Mouse (Mus musculus) midbrain, postnatal 0 days (tissue): ENCODE measurements around the gene Rasal1. TPM values are rescaled to one million over a fixed set of nuclear protein-coding genes. Genes with fewer than 3 reads are reported as not detected.

Source experiments
- ATAC-seq: fragments of 200-750 bp; cut with Nextera tagmentation; 2 replicates; pipeline ENCODE4 v1.8.0; 2017; ENCODE audit warnings: moderate number of reproducible peaks, mild to moderate bottlenecking, moderate TSS enrichment, moderate library complexity; ENCODE audit not compliant: low FRiP score
- DNase-seq: peaks from one replicate; pipeline ENCODE4 v3.0.0-alpha.2; 2015; ENCODE audit warnings: low spot score
- H3K27ac ChIP-seq: fragments of 300-500 bp; sonication (generic); 2 replicates; pipeline ENCODE4 v1.5.1; 2014; ENCODE audit warnings: low read depth, mild to moderate bottlenecking, low read length, mixed read lengths
- H3K27me3 ChIP-seq: fragments of 300-500 bp; sonication (generic); 2 replicates; pipeline ENCODE4 v1.6.1; 2014; ENCODE audit warnings: low read length, control low read depth, mixed read lengths; ENCODE audit not compliant: insufficient read depth
- H3K36me3 ChIP-seq: fragments of 300-500 bp; sonication (generic); 2 replicates; pipeline ENCODE4 v1.6.1; 2014; ENCODE audit warnings: low read length, control low read depth, mixed read lengths; ENCODE audit not compliant: insufficient read depth
- H3K4me1 ChIP-seq: fragments of 300-500 bp; sonication (generic); 2 replicates; pipeline ENCODE4 v1.6.1; 2014; ENCODE audit warnings: mild to moderate bottlenecking, control low read depth, antibody characterized with exemption, low read length, mixed read lengths; ENCODE audit not compliant: insufficient read depth
- H3K4me2 ChIP-seq: fragments of 300-500 bp; sonication (generic); 2 replicates; pipeline ENCODE4 v1.6.1; 2014; ENCODE audit warnings: low read depth, mild to moderate bottlenecking, low read length, mixed read lengths; ENCODE audit not compliant: poor library complexity, severe bottlenecking
- H3K4me3 ChIP-seq: fragments of 300-500 bp; sonication (generic); 2 replicates; pipeline ENCODE4 v1.5.1; 2014; ENCODE audit warnings: low read depth, mild to moderate bottlenecking, low read length, moderate library complexity
- H3K9ac ChIP-seq: fragments of 300-500 bp; sonication (generic); replicated peaks from 2 replicates; pipeline ENCODE4 v1.6.1; 2014; ENCODE audit warnings: mild to moderate bottlenecking, low read length, moderate library complexity, mixed read lengths; ENCODE audit not compliant: poor library complexity, severe bottlenecking
- H3K9me3 ChIP-seq: fragments of 300-500 bp; sonication (generic); 2 replicates; pipeline ENCODE4 v1.6.1; 2016; ENCODE audit warnings: low read length, control low read depth
- CTCF ChIP-seq: IDR thresholded peaks from 2 replicates; pipeline ENCODE4 v1.5.1; 2016; ENCODE audit warnings: antibody characterized with exemption, mild to moderate bottlenecking
- whole genome bisulfite sequencing: fragments of 180-500 bp; shearing (Covaris S2); extraction: QIAGEN DNeasy Blood & Tissue Kit; methylation state at CpG from one replicate; pipeline ENCODE4 v1.1.7; 2014; 5-methylcytosine and 5-hydroxymethylcytosine counted together
- polyA plus RNA-seq: library from polyadenylated mRNA; unstranded; fragments of >200 nt; fragmentation: Nextera tagmentation; extraction: Ambion mirVana; gene quantifications from 2 replicates; pipeline ENCODE4 v1.2.1, GENCODE M21; 2015
- total RNA-seq: library from RNA; depleted of rRNA; stranded (reverse); fragments of >200 nt; gene quantifications from 2 replicates; pipeline ENCODE4 v1.2.3, GENCODE M21; 2014

The Rasal1 gene
- total and polyA plus RNA-seq, 2 experiments from 2014 or later = 9.9 to 24.7 TPM

DNA sequence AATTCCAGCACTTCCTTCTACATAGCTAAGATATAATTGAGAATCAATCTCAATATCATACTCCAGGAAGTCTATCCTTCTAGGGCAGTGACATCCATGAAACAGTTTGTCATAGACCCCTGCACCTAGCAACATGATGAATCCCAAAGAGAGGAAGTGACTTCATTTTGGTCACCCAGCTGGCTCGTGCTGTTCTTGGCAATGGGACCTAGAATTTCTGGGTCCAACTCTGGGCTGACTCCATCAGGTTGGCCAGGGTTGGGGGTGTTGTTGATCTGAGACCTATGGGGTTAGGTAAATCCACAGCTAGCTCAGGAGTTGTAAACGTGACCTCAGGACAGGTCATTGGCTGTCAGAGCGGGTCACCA, 38.9 kb downstream of the Rasal1 start:
- 86% methylated on average over 3 of the region's 3 CpGs for WGBS
- H3K9ac ChIP-seq = no peak overlapping the region
- H3K9me3 ChIP-seq = no peaks in the 10 kb centered on the region
- no peak for ATAC-seq
- no peak overlapping the region for H3K4me3 ChIP-seq
- H3K27ac ChIP-seq = no peak overlapping the region
- TF ChIP-seq CTCF = no peak
- H3K4me1 ChIP-seq = no peaks in the 10 kb centered on the region
- H3K4me2 ChIP-seq = no peak overlapping the region
- H3K27me3 ChIP-seq = no peaks in the 10 kb centered on the region
- DNase-seq = no peak
- peaks cover 63% of the 10 kb centered on the region for H3K36me3 ChIP-seq

DNA sequence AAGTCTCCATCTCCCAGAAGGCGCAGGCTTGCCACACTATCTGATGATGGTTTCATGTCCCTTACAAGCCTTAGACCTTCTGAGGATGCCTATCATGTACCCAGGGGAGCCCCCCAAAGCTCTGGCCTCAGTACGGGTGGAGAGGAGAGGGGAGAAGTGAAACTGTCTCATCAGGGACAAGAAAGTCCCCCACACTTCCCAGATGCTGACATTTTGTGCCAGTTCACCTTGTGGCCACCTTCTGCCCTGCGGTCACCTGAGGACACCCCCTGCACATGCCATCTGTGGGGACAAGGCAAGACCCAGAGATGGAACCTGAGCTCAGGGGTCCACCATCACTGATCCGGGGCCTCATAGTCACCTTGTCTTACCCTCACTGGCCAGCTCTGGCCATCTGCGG, 39.3 kb downstream of the Rasal1 start:
- H3K9me3 ChIP-seq = no peaks in the 10 kb centered on the region
- H3K9ac ChIP-seq = no peak overlapping the region
- H3K36me3 ChIP-seq = peaks cover 63% of the 10 kb centered on the region
- H3K4me3 ChIP-seq = no peak overlapping the region
- H3K4me1 ChIP-seq = no peaks in the 10 kb centered on the region
- TF ChIP-seq CTCF = no peak
- H3K4me2 ChIP-seq = no peak overlapping the region
- ATAC-seq (no peak), DNase-seq (no peak)
- no peaks in the 10 kb centered on the region for H3K27me3 ChIP-seq
- H3K27ac ChIP-seq = no peak overlapping the region
- WGBS = 92% methylated on average over 5 of the region's 5 CpGs

DNA sequence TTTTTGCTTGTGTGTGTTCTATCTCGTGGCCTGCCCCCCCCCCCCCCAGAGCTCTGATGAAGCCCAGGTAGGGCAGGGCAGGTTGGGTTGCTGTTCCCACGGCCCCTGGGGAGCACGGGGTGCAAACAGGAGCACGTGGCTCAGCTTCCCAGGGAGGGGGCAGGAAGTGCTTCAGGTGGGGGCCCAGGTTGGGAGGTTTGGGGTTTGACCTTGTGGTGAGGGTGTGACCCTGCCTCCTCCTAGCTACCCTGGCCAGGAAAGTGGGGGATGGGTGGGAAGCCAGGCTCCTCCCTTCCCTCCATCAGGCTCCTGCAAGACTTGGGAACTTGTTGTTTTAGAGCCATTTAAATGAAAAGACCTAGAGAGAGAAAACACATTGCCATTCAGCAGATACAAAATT, 39.8 kb downstream of the Rasal1 start:
- WGBS = 38% methylated on average over 3 of the region's 4 CpGs
- ATAC-seq (no peak), DNase-seq (no peak)
- H3K4me2 ChIP-seq = no peak overlapping the region
- H3K36me3 ChIP-seq = peaks cover 58% of the 10 kb centered on the region
- H3K4me1 ChIP-seq = no peaks in the 10 kb centered on the region
- H3K27me3 ChIP-seq = no peaks in the 10 kb centered on the region
- no peak overlapping the region for H3K4me3 ChIP-seq
- no peak overlapping the region for H3K9ac ChIP-seq
- no peak overlapping the region; the same call in 1 of the 2 replicates for H3K27ac ChIP-seq
- no peaks in the 10 kb centered on the region for H3K9me3 ChIP-seq
- TF ChIP-seq CTCF = no peak

DNA sequence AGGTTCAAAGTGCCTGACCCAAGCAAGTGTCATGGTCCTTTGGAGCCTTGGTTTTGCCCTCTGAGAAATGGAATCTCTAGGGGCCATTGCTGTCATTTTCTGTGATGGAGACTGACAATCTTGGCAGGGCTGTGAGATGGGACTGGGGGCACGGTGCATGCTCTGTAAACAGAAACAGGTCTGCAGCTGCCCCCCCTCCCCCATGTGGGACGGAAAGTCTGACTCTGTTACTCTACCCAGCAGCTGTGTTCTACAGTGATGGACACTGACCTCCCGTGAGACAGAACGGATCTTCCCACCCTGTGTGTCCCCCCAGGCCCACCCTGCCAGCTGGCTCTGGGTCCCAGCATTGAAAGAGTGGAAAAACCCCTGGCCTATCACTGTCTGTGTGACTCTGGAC, 41.8 kb downstream of the Rasal1 start:
- Histone ChIP-seq H3K9me3 (no peaks in the 10 kb centered on the region), H3K36me3 (peaks cover 58% of the 10 kb centered on the region), H3K4me2 (no peak overlapping the region), H3K4me1 (no peaks in the 10 kb centered on the region), H3K4me3 (no peak overlapping the region), H3K27me3 (no peaks in the 10 kb centered on the region), H3K27ac (no peak overlapping the region), H3K9ac (no peak overlapping the region)
- 65% methylated on average over 4 of the region's 4 CpGs for WGBS
- TF ChIP-seq CTCF = no peak
- DNase-seq (no peak), ATAC-seq (no peak)

DNA sequence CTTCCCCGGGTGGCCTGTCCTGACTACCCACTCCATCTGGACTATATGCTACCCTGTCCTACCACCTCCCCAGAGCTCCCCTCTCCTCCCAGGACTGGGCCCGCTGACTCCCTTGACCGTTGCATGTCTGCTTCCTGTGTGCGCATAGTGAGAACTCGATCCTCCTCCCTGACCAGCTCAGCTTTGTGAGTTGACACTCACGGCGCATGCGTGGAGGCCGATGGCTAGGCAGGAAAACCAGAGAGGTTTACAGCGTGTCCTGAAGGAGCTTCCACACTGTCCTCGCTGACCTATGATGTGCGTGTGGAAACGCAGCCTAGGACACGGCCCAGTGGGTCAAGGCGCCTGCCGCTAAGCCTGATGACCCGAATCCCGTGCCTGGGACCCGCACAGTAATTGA, 43.4 kb downstream of the Rasal1 start:
- no peak overlapping the region for H3K4me3 ChIP-seq
- no peaks in the 10 kb centered on the region for H3K27me3 ChIP-seq
- no peaks in the 10 kb centered on the region for H3K4me1 ChIP-seq
- no peak overlapping the region for H3K9ac ChIP-seq
- peaks cover 46% of the 10 kb centered on the region for H3K36me3 ChIP-seq
- no peak overlapping the region for H3K4me2 ChIP-seq
- WGBS = 75% methylated on average over 19 of the region's 19 CpGs
- H3K9me3 ChIP-seq = no peaks in the 10 kb centered on the region
- ATAC-seq = no peak
- H3K27ac ChIP-seq = no peak overlapping the region
- no peak for DNase-seq
- no peak for TF ChIP-seq CTCF

DNA sequence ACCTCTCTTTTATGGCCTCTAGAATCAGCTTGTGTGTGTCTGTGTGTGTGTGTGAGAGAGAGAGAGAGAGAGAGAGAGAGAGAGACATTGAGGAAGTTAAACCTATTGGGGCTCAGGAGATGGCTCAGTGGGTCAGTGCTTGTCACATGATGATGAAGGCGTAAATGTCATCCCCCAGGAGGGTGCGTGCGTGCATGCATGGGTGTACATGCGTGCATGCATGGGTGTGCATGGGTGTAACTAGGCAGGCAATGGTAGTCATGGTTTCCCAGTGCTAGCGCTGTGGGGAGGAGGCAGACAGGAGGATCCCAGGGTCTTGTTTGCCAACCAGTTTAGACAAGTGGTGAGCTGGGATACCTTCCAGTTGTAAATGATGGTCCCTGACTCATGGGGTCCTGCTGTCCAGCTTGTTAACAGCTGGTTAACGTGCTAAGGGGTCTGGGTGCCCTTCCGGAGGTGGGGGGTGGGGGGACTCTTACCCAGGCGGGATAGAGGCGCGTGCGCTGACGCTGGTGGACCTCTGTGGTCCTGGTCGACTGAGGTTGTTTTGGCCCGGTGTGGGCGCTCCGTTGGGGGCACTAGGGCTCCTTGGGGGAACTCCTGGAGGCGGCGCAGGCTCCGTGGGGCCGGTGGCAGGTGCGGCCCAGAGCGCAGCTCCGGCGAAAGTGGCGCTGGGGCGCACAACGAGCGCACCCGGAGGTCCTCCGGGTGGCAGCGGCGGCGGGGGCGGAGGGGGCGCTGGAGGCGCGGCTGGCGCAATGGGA, 45.5 kb downstream of the Rasal1 start:
- no peak overlapping the region for H3K9ac ChIP-seq
- ATAC-seq = no peak
- no peak overlapping the region for H3K4me2 ChIP-seq

More for the DNA sequence above, 45.5 kb downstream of the Rasal1 start:
- no peak for DNase-seq
- Histone ChIP-seq H3K4me3 (no peak overlapping the region), H3K36me3 (peaks cover 33% of the 10 kb centered on the region), H3K9me3 (no peaks in the 10 kb centered on the region), H3K27me3 (no peaks in the 10 kb centered on the region), H3K4me1 (peaks cover 5% of the 10 kb centered on the region; the same call in 1 of the 2 replicates), H3K27ac (no peak overlapping the region)
- WGBS = 18% methylated on average over 37 of the region's 38 CpGs
- TF ChIP-seq CTCF = no peak
